Comparison of ENCODE assay signal across 19 mouse cellular contexts in genomic region chr2:60343607-60344289, GRCm38 (mm10). TPM values are rescaled to one million over a fixed set of nuclear protein-coding genes. Genes with fewer than 3 reads are reported as not detected.
DNase-seq lines count a peak whose midpoint lies in the region; ATAC-seq lines count a peak whose summit lies in the region.
"Had no signal": no experiment of that assay in that cellular context is flagged by ENCODE, and none has a peak within 500 bp of the region (broad histone marks: within the 10 kb centered on the region; RNA-seq: fewer than 3 reads in every experiment).

No protein-coding gene starts in this region.

- no peak overlapping the region for H3K9ac ChIP-seq in hindbrain, embryonic 14.5 days
- no peak overlapping the region for H3K9ac ChIP-seq in midbrain, embryonic 14.5 days (replicated peaks; ENCODE audit: low read length)
- H3K9ac ChIP-seq: embryonic facial prominence, embryonic 15.5 days; forebrain, embryonic 12.5 days; kidney, embryonic 15.5 days; liver, embryonic 12.5 days; lung, embryonic 15.5 days had no signal

- H3K27me3 ChIP-seq in hindbrain, embryonic 10.5 days (ENCODE audit: insufficient read depth, poor library complexity, severe bottlenecking) = peaks cover 3% of the 10 kb centered on the region; the same call in 1 of the 2 replicates
- H3K27me3 ChIP-seq in hindbrain, embryonic 14.5 days (ENCODE audit: control insufficient read depth, insufficient read depth, low read length) = 0 out of 2 replicates have a peak, but pooled peaks cover 3% of the 10 kb centered on the region
- peaks cover 3% of the 10 kb centered on the region; the same call in 1 of the 2 replicates for H3K27me3 ChIP-seq in midbrain, embryonic 14.5 days (ENCODE audit: control insufficient read depth, insufficient read depth, low read length)
- H3K27me3 ChIP-seq: embryonic facial prominence, embryonic 15.5 days; kidney, embryonic 15.5 days; liver, embryonic 12.5 days; lung, embryonic 15.5 days had no signal

- DNase-seq in hindbrain, embryonic 10.5 days (ENCODE audit: low spot score) = peak; percentile 18
- no peak for DNase-seq in hindbrain, embryonic 14.5 days (ENCODE audit: low spot score)
- peak; percentile 40 for DNase-seq in R1 (ENCODE audit: low read depth, low spot score)
- DNase-seq in embryo, embryonic 11 days = peak; percentile 52
- DNase-seq in midbrain, embryonic 14.5 days = peak; percentile 52
- DNase-seq in spleen, postnatal 14 days (ENCODE audit: low spot score in 2 of 2) = no peak
- no peak for DNase-seq in cerebellum, postnatal 25 days
- DNase-seq: cerebellum, adult 11-12 months; cerebellum, postnatal 36 days; gastrocnemius, postnatal 25 days; right cerebral cortex, adult 18-20 months; thymus, adult 2 months had no signal

- H3K4me1 ChIP-seq in hindbrain, embryonic 10.5 days (replicated peaks) = peaks cover 22% of the 10 kb centered on the region
- H3K4me1 ChIP-seq in hindbrain, embryonic 14.5 days (replicated peaks; ENCODE audit: control insufficient read depth, insufficient read depth, low read length) = 0 out of 2 replicates have a peak, but pooled peaks cover 13% of the 10 kb centered on the region
- H3K4me1 ChIP-seq in midbrain, embryonic 14.5 days (ENCODE audit: control insufficient read depth, insufficient read depth, low read length) = peaks cover 8% of the 10 kb centered on the region; the same call in 1 of the 2 replicates
- H3K4me1 ChIP-seq: embryonic facial prominence, embryonic 15.5 days; kidney, embryonic 15.5 days; liver, embryonic 12.5 days; lung, embryonic 15.5 days had no signal

- WGBS in hindbrain, embryonic 10.5 days = 37% methylated on average over 11 of the region's 11 CpGs
- 27% methylated on average over 11 of the region's 11 CpGs for WGBS in hindbrain, embryonic 14.5 days
- WGBS in midbrain, embryonic 14.5 days = 28% methylated on average over 11 of the region's 11 CpGs

- no peaks in the 10 kb centered on the region for H3K9me3 ChIP-seq in hindbrain, embryonic 10.5 days
- no peaks in the 10 kb centered on the region for H3K9me3 ChIP-seq in hindbrain, embryonic 14.5 days (ENCODE audit: control insufficient read depth, low read length)
- H3K9me3 ChIP-seq in midbrain, embryonic 14.5 days (ENCODE audit: control insufficient read depth, low read length) = no peaks in the 10 kb centered on the region
- H3K9me3 ChIP-seq: embryonic facial prominence, embryonic 15.5 days; forebrain, embryonic 12.5 days; kidney, embryonic 15.5 days; liver, embryonic 12.5 days; lung, embryonic 15.5 days had no signal

- H3K4me2 ChIP-seq in hindbrain, embryonic 14.5 days (replicated peaks) = no peak overlapping the region
- H3K4me2 ChIP-seq in midbrain, embryonic 14.5 days (ENCODE audit: low read length) = no peak overlapping the region
- H3K4me2 ChIP-seq: embryonic facial prominence, embryonic 15.5 days; forebrain, embryonic 12.5 days; heart, embryonic 11.5 days; kidney, embryonic 15.5 days; liver, embryonic 12.5 days; lung, embryonic 15.5 days had no signal

- 0 out of 2 replicates have a peak, but pooled peaks cover 8% of the 10 kb centered on the region for H3K36me3 ChIP-seq in hindbrain, embryonic 10.5 days
- no peaks in the 10 kb centered on the region for H3K36me3 ChIP-seq in hindbrain, embryonic 14.5 days (replicated peaks; ENCODE audit: control insufficient read depth, insufficient read depth)
- no peaks in the 10 kb centered on the region for H3K36me3 ChIP-seq in midbrain, embryonic 14.5 days (ENCODE audit: control insufficient read depth, insufficient read depth, low read length)
- H3K36me3 ChIP-seq: embryonic facial prominence, embryonic 15.5 days; forebrain, embryonic 12.5 days; kidney, embryonic 15.5 days; liver, embryonic 12.5 days; lung, embryonic 15.5 days had no signal

- no peak for ATAC-seq in hindbrain, embryonic 14.5 days (ENCODE audit: low FRiP score)
- ATAC-seq in midbrain, embryonic 14.5 days (ENCODE audit: low FRiP score, low TSS enrichment) = no peak
- ATAC-seq: liver, embryonic 12.5 days had no signal

- no peak overlapping the region for H3K4me3 ChIP-seq in hindbrain, embryonic 10.5 days
- no peak overlapping the region for H3K4me3 ChIP-seq in hindbrain, embryonic 14.5 days (replicated peaks; ENCODE audit: low read length)
- H3K4me3 ChIP-seq in midbrain, embryonic 14.5 days (replicated peaks; ENCODE audit: low read depth, low read length) = no peak overlapping the region
- H3K4me3 ChIP-seq: embryonic facial prominence, embryonic 15.5 days; forebrain, embryonic 12.5 days; kidney, embryonic 15.5 days; liver, embryonic 12.5 days; lung, embryonic 15.5 days had no signal

- H3K27ac ChIP-seq in hindbrain, embryonic 10.5 days = no peak overlapping the region
- no peak overlapping the region for H3K27ac ChIP-seq in hindbrain, embryonic 14.5 days
- no peak overlapping the region for H3K27ac ChIP-seq in midbrain, embryonic 14.5 days (replicated peaks; ENCODE audit: low read depth, low read length)
- H3K27ac ChIP-seq: embryonic facial prominence, embryonic 15.5 days; forebrain, embryonic 12.5 days; kidney, embryonic 15.5 days; liver, embryonic 12.5 days; lung, embryonic 15.5 days; macrophage had no signal

RNA-seq across cellular contexts. Expression of gene Ly75, which starts 39.4 kb away (rescaled TPM):
- polyA plus RNA-seq in hindbrain, embryonic 10.5 days (2016; fragmentation: Nextera tagmentation; extraction: Ambion mirVana) = 2.7 and 4.1 TPM in 2 replicates
- 1.6 TPM in 2 replicates for polyA plus RNA-seq in hindbrain, embryonic 14.5 days (2014; fragmentation: Nextera tagmentation; extraction: Ambion mirVana)
- polyA plus RNA-seq in midbrain, embryonic 14.5 days (2014; fragmentation: Nextera tagmentation; extraction: Ambion mirVana) = 0.58 and 0.96 TPM in 2 replicates

RNA-seq across cellular contexts. Expression of gene Cd302, which starts 59.5 kb away (rescaled TPM):
- 17.9 and 18.9 TPM in 2 replicates for polyA plus RNA-seq in hindbrain, embryonic 10.5 days (2016; fragmentation: Nextera tagmentation; extraction: Ambion mirVana)
- polyA plus RNA-seq in hindbrain, embryonic 14.5 days (2014; fragmentation: Nextera tagmentation; extraction: Ambion mirVana) = 16.2 and 22.8 TPM in 2 replicates
- 7.7 and 14.6 TPM in 2 replicates for polyA plus RNA-seq in midbrain, embryonic 14.5 days (2014; fragmentation: Nextera tagmentation; extraction: Ambion mirVana)

Comparison
In these comparisons a context has a peak if more than half of its experiments do, and no peak if none do; other contexts are left out.
1. DNase-seq: peak in hindbrain, embryonic 10.5 days (single experiment), R1 (single experiment), embryo, embryonic 11 days (single experiment) and midbrain, embryonic 14.5 days (single experiment); none in hindbrain, embryonic 14.5 days (single experiment), spleen, postnatal 14 days (0 of 2) and cerebellum, postnatal 25 days (0 of 2).